Mouse (Mus musculus): ENCODE measurements at regions not wholly inside any gene's neighbourhood (a gene's known extent, or its start where the extent isn't known, plus 50 kb on each side); places are given as distances from the start of the nearest gene placed in this dataset.

DNA sequence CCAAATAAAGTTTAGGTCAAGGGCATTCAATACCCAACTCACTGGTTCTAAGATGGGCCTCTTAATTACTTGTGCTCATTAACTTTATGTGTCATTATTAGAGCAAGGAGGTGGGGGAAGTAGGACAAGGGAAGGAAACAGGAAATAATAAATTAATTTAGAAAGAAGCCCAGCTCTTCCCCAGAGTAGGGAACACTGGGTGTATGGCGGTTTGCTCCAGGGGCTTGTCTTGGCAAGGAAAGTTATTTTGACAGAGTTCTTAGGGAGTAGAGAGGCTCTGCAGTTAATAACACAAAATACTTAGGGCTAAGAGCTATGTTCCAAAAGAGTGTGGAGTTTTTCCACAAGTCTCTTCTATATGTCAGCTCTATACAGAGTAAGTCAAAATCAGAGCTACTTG is 135.0 kb upstream of the Lef1 start:
- no peak for ATAC-seq (replicated peaks)
- H3K4me1 ChIP-seq, result no peaks in the 10 kb centered on the region
- no peak overlapping the region for H3K4me2 ChIP-seq
- no peaks in the 10 kb centered on the region for H3K9me3 ChIP-seq
- no peaks in the 10 kb centered on the region for H3K36me3 ChIP-seq (replicated peaks)
- 79% methylated on average over 1 of the region's 1 CpGs for WGBS
- no peak overlapping the region for H3K4me3 ChIP-seq
- no peak overlapping the region for H3K27ac ChIP-seq
- H3K9ac ChIP-seq, result no peak overlapping the region
- no peaks in the 10 kb centered on the region for H3K27me3 ChIP-seq (replicated peaks)

DNA sequence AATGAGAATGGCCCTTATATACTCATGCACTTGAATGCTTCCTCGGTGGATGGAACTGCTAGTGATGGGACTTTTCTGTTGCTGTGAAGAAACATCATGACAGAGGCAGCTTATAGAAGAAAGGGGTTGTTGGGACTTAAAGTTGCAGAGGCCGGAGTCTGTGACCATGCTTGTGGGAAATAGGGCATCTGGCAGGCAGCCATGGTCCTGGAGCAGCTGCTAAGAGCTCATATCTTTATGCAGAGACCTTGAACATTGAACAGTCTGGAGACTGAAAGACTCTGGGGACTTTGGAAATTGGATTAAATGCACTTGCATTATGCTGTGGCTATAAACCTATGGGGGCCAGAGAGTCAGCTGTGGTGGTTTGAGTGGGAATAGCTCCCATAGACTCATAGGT is 138.1 kb upstream of the Lef1 start:
- H3K9me3 ChIP-seq, result no peaks in the 10 kb centered on the region
- no peak for ATAC-seq (replicated peaks)
- no peak overlapping the region for H3K4me3 ChIP-seq
- WGBS, result 45% methylated on average over 2 of the region's 2 CpGs
- no peaks in the 10 kb centered on the region for H3K36me3 ChIP-seq (replicated peaks)
- no peak overlapping the region for H3K4me2 ChIP-seq
- H3K9ac ChIP-seq, result no peak overlapping the region
- no peaks in the 10 kb centered on the region for H3K4me1 ChIP-seq
- H3K27me3 ChIP-seq (replicated peaks), result no peaks in the 10 kb centered on the region
- H3K27ac ChIP-seq, result no peak overlapping the region

DNA sequence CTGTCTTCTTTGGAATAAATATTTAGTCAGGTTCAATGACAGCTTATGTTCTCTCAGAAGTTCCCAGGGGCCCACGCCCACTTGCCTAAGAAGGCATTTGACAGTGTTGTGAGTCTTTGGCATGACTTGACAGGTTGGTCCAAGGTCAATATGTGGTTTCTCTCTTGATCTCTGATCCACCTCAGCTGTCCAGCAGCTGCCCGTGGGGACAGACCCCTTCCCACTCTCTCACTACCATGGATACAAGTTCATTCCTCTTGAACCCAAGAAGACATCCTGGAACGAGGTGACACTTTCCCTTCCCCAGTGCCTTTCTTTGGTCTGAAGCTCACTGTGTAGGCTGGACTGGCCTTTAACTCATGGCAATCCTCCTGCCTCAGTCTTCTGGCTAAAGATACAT is 145.0 kb upstream of the Lef1 start:
- 93% methylated on average over 3 of the region's 3 CpGs for WGBS
- Histone ChIP-seq H3K4me3 (no peak overlapping the region), H3K36me3 (replicated peaks) (no peaks in the 10 kb centered on the region), H3K9ac (no peak overlapping the region), H3K4me2 (no peak overlapping the region), H3K9me3 (no peaks in the 10 kb centered on the region), H3K4me1 (peaks cover 45% of the 10 kb centered on the region), H3K27ac (no peak overlapping the region; the same call in 1 of the 2 replicates), H3K27me3 (replicated peaks) (no peaks in the 10 kb centered on the region)
- no peak for ATAC-seq (replicated peaks)

GRCm38 (mm10) chr3:130964088-130964487 is 146.2 kb upstream of the Lef1 start:
- no peaks in the 10 kb centered on the region for H3K9me3 ChIP-seq
- H3K9ac ChIP-seq, result no peak overlapping the region
- H3K4me1 ChIP-seq, result peaks cover 45% of the 10 kb centered on the region
- H3K4me2 ChIP-seq, result peak overlapping the region; percentile 41
- peak overlapping the region; percentile 86 for H3K27ac ChIP-seq
- WGBS, result 48% methylated on average over 6 of the region's 6 CpGs
- 0 out of 2 replicates have a peak, but pooled peaks have one; percentile 1 for ATAC-seq (replicated peaks)
- no peaks in the 10 kb centered on the region for H3K27me3 ChIP-seq (replicated peaks)
- H3K4me3 ChIP-seq, result no peak overlapping the region
- no peaks in the 10 kb centered on the region for H3K36me3 ChIP-seq (replicated peaks)

DNA sequence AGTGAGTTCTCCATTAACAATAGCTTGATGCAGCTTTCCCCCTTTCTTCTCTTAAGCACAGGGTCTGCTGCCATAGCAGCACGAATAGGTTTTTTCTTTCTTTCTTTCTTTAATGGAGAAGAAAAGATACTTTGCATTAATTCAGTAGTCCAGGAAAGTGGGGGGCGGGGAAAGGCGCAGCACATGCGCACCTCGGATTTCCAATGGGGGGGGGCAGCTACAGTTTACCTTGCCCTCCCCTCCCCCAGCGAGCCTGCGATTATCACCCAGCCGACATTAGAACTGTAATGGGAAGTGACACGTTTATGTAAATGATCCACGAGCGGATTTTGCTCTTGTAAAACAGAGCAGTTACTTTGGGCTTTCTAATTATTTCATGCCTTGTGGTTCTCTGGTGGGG is 146.6 kb upstream of the Lef1 start:
- H3K9ac ChIP-seq, result no peak overlapping the region
- peaks cover 45% of the 10 kb centered on the region for H3K4me1 ChIP-seq
- ATAC-seq (replicated peaks), result peak; percentile 73

DNA sequence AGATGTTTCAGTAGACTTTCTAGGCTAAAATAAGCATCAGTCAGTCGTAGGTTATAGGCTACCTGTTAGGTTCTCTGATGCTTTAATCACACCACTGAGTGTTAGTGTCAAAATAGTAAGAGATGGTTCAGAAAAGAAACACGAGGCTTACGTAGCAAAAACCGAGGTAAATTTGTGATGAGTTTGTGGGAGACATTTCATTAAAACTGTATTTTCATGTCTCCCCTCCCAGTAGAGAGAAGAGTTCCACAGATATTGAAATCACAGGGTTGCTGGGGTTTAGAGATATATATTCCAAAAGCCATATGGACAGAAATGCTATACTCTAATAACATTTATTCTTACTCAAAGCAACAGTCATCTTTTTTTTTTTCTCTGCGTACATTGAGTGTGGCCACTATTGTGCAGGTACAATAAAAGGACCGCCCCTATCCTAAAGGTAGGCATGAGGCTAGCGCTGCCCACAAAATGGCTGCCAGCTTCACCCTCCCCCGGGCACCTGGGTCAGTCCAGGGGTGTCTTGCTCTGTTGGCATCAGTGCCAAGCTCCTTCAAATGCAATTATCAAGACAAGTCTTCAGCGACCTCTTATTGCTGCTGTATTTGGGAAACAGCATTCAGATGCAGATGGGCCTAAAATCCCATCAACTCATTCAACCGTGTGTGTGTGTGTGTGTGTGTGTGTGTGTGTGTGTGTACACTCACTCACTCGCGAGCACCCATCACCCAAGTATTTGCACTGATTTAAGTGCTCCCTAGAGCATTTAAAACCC is 147.4 kb upstream of the Lef1 start:
- Histone ChIP-seq H3K4me3 (peak overlapping the region; percentile 16), H3K36me3 (replicated peaks) (no peaks in the 10 kb centered on the region), H3K9me3 (no peaks in the 10 kb centered on the region), H3K4me2 (peak overlapping the region; percentile 41), H3K4me1 (peaks cover 45% of the 10 kb centered on the region), H3K9ac (0 out of 2 replicates have a peak overlapping the region, but pooled peaks have one; percentile 17), H3K27me3 (replicated peaks) (no peaks in the 10 kb centered on the region), H3K27ac (peak overlapping the region; percentile 86)
- peak; percentile 67 for ATAC-seq (replicated peaks)
- 13% methylated on average over 12 of the region's 12 CpGs for WGBS

More for the DNA sequence above, 146.6 kb upstream of the Lef1 start:
- no peaks in the 10 kb centered on the region for H3K27me3 ChIP-seq (replicated peaks)
- H3K9me3 ChIP-seq, result no peaks in the 10 kb centered on the region
- H3K4me2 ChIP-seq, result peak overlapping the region; percentile 41
- WGBS, result 5% methylated on average over 11 of the region's 11 CpGs
- no peaks in the 10 kb centered on the region for H3K36me3 ChIP-seq (replicated peaks)
- H3K4me3 ChIP-seq, result peak overlapping the region; percentile 16
- peak overlapping the region; percentile 86 for H3K27ac ChIP-seq

DNA sequence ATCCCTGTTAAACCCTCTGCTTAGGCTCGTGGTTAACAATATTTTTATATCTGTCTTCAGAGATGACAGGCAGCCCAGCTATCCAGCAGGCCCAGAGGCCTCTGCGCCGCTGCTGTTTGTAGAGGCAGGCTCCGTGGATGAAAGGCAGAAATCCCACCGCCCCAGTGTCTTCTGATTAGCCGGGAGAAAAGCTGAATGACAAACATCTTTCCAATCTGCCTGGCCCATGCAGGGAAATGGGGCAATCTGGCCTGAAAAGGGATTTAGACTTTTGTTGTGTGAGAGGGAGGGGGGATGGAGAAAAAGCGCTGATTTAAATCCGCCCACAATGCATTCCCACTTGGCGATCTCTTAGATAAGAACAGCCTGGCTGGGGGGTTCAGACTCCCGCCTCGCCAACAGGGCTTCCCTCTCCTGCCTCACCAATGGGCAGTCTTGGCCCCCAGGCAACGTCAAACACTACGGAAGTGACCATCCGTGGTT is 148.1 kb upstream of the Lef1 start:
- 0 out of 2 replicates have a peak overlapping the region, but pooled peaks have one; percentile 17 for H3K9ac ChIP-seq
- H3K4me3 ChIP-seq, result no peak overlapping the region
- H3K4me1 ChIP-seq, result peaks cover 45% of the 10 kb centered on the region
- WGBS, result 4% methylated on average over 14 of the region's 14 CpGs
- peak overlapping the region; percentile 41 for H3K4me2 ChIP-seq
- H3K9me3 ChIP-seq, result no peaks in the 10 kb centered on the region
- peak overlapping the region; percentile 86 for H3K27ac ChIP-seq
- ATAC-seq (replicated peaks), result peak; percentile 63
- no peaks in the 10 kb centered on the region for H3K27me3 ChIP-seq (replicated peaks)
- H3K36me3 ChIP-seq (replicated peaks), result no peaks in the 10 kb centered on the region

- H3K4me2 ChIP-seq, result peak overlapping the region; percentile 41; the same call in 1 of the 2 replicates
Observed at GRCm38 (mm10) chr3:130961704-130962103, 148.6 kb upstream of the Lef1 start.

DNA sequence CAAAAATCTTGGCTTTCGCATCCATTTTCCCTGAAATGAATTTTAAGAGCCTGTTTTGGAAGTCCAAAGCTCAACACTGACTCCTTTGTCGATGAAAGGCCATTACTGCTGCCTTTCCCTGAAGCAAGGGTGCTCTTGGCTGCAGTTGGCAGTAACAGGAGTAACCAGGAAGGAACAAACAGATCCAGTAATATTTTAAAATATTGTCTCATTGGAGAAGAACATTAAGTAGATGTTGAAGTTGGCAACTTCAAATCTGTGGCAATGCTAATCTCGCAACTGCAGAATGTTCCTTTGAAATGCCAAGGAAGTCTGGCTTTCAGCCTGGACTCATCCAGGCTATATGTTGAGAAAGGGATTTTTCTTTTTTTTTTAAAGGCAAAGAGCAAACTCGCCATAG is 154.3 kb upstream of the Lef1 start:
- Histone ChIP-seq H3K4me1 (peaks cover 2% of the 10 kb centered on the region; the same call in 1 of the 2 replicates), H3K9ac (no peak overlapping the region), H3K4me2 (no peak overlapping the region), H3K4me3 (no peak overlapping the region), H3K27ac (no peak overlapping the region), H3K9me3 (no peaks in the 10 kb centered on the region), H3K36me3 (replicated peaks) (no peaks in the 10 kb centered on the region), H3K27me3 (replicated peaks) (no peaks in the 10 kb centered on the region)
- no peak for ATAC-seq (replicated peaks)
- 79% methylated on average over 4 of the region's 4 CpGs for WGBS

More at GRCm38 (mm10) chr3:130961704-130962103, 148.6 kb upstream of the Lef1 start:
- 14% methylated on average over 6 of the region's 6 CpGs for WGBS
- no peak overlapping the region for H3K9ac ChIP-seq
- no peaks in the 10 kb centered on the region for H3K36me3 ChIP-seq (replicated peaks)
- no peak overlapping the region for H3K4me3 ChIP-seq
- H3K27me3 ChIP-seq (replicated peaks), result no peaks in the 10 kb centered on the region
- ATAC-seq (replicated peaks), result peak; percentile 46; the same call in 1 of the 2 replicates
- peaks cover 45% of the 10 kb centered on the region for H3K4me1 ChIP-seq
- H3K27ac ChIP-seq, result peak overlapping the region; percentile 86
- H3K9me3 ChIP-seq, result no peaks in the 10 kb centered on the region

DNA sequence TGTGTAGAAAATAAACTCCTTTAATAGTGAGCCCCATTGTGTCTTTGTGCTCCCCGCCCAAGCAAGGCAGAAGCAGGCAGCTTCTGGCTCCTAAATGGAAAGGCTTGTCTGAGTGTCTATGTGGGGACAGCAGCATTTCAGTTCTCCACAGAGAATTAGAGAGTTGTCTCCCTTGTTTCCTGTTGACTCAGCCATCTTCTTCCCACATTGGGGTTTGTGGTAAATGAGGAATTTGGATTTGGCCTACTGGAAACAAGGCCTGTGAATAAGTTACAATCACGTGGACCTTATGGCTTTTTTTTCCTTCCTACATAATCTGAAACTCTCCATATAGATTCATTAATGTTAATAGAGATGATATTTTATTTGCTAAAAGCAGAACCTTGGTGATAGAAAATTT is 158.9 kb upstream of the Lef1 start:
- Histone ChIP-seq H3K27me3 (replicated peaks) (no peaks in the 10 kb centered on the region), H3K27ac (no peak overlapping the region), H3K4me3 (no peak overlapping the region), H3K36me3 (replicated peaks) (no peaks in the 10 kb centered on the region), H3K9ac (no peak overlapping the region), H3K9me3 (no peaks in the 10 kb centered on the region), H3K4me1 (peaks cover 11% of the 10 kb centered on the region), H3K4me2 (no peak overlapping the region)
- 70% methylated on average over 2 of the region's 2 CpGs for WGBS
- no peak for ATAC-seq (replicated peaks)

DNA sequence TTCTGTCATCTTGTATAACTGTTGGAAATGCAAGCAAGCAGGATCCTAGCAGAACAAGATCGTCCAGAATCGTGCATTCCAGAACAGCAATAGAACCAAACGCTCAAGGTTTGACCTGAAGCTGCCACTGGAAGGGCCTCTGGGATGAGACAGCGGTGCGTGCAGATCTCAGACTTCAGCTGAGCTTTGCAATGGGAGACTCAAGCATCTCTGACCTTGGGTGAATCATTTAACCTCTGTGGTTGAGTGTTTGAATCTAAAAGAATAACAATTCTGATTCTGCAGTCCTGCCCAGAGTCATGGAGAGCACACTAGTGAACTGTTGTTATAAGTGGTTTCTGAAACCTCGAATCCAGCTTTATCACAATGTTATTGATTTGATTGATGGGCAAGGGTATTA is 159.4 kb upstream of the Lef1 start:
- Histone ChIP-seq H3K9ac (no peak overlapping the region), H3K9me3 (no peaks in the 10 kb centered on the region), H3K36me3 (replicated peaks) (no peaks in the 10 kb centered on the region), H3K4me3 (no peak overlapping the region), H3K4me2 (no peak overlapping the region), H3K27me3 (replicated peaks) (no peaks in the 10 kb centered on the region), H3K27ac (no peak overlapping the region), H3K4me1 (peaks cover 16% of the 10 kb centered on the region)
- no peak for ATAC-seq (replicated peaks)
- 84% methylated on average over 6 of the region's 6 CpGs for WGBS

GRCm38 (mm10) chr3:130947880-130948279 is 162.4 kb upstream of the Lef1 start:
- Histone ChIP-seq H3K9ac (no peak overlapping the region), H3K27me3 (replicated peaks) (no peaks in the 10 kb centered on the region), H3K4me3 (no peak overlapping the region), H3K27ac (no peak overlapping the region), H3K9me3 (no peaks in the 10 kb centered on the region), H3K4me2 (no peak overlapping the region), H3K4me1 (peaks cover 33% of the 10 kb centered on the region), H3K36me3 (replicated peaks) (no peaks in the 10 kb centered on the region)
- 88% methylated on average over 5 of the region's 5 CpGs for WGBS
- ATAC-seq (replicated peaks), result no peak

DNA sequence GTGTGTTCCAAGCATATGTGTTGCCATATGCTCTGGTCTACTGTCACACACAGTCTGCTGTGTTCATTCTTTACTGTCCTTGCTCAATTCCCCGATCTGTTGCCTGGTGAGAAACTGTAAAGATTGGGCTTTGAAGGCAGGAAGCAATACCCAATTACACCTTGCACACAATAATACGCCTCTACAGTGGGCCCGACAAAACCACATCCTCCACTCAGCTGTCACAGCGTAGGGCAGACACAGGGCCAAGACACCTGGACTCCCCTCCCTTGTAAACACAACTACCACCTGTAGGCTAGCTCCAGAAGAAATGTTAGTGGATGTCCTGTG is 163.0 kb upstream of the Lef1 start:
- WGBS, result 86% methylated on average over 4 of the region's 4 CpGs
- no peaks in the 10 kb centered on the region for H3K9me3 ChIP-seq
- H3K9ac ChIP-seq, result no peak overlapping the region
- H3K27me3 ChIP-seq (replicated peaks), result no peaks in the 10 kb centered on the region
- ATAC-seq (replicated peaks), result no peak; the same call in 1 of the 2 replicates
- H3K27ac ChIP-seq, result peak overlapping the region; percentile 87
- H3K4me3 ChIP-seq, result no peak overlapping the region
- peaks cover 33% of the 10 kb centered on the region for H3K4me1 ChIP-seq
- H3K4me2 ChIP-seq, result no peak overlapping the region
- no peaks in the 10 kb centered on the region for H3K36me3 ChIP-seq (replicated peaks)

Measured in midbrain, embryonic 15.5 days (tissue).